Mouse (Mus musculus) brain, adult 2 months (tissue): Measurements from ENCODE around the gene Ptpn11.
"Not testable (repeated sequence)": the region's sequence is repeated elsewhere in the genome, so short reads cannot be mapped to it uniquely, and the experiment has no call there.

ENCODE experiments used
- DNase-seq: peaks from one replicate; pipeline ENCODE4 v3.0.0; 2011; ENCODE audit warnings: low read depth, low spot score

Gene Ptpn11

GRCm38 (mm10) chr5:121190836-121191583 lies at the start of gene Ptpn11:
TSS of gene Ptpn11 (minus strand) at chr5:121191397.
- peak; percentile 86 for DNase-seq

- peak; percentile 89 for DNase-seq
These were observed 48.6 kb upstream of the Ptpn11 start for GRCm38 (mm10) chr5:121239846-121240245.

- DNase-seq, result peak; percentile 77
These were observed 47.0 kb upstream of the Ptpn11 start for GRCm38 (mm10) chr5:121238208-121238607.

- peak; percentile 94 for DNase-seq
These were observed 45.0 kb upstream of the Ptpn11 start for GRCm38 (mm10) chr5:121236171-121236570.

GRCm38 (mm10) chr5:121233726-121234125 lies 42.5 kb upstream of the Ptpn11 start:
- DNase-seq, result no peak

GRCm38 (mm10) chr5:121232789-121233188 lies 41.6 kb upstream of the Ptpn11 start:
- no peak for DNase-seq

- DNase-seq, result no peak
These were observed 39.6 kb upstream of the Ptpn11 start for GRCm38 (mm10) chr5:121230811-121231210.

- no peak for DNase-seq
These were observed 38.0 kb upstream of the Ptpn11 start for GRCm38 (mm10) chr5:121229182-121229581.

GRCm38 (mm10) chr5:121227330-121227729 lies 36.1 kb upstream of the Ptpn11 start:
- not testable (repeated sequence) for DNase-seq

- DNase-seq, result no peak
These were observed 35.6 kb upstream of the Ptpn11 start for GRCm38 (mm10) chr5:121226845-121227244.

- no peak for DNase-seq
These were observed 35.2 kb upstream of the Ptpn11 start for GRCm38 (mm10) chr5:121226406-121226805.

GRCm38 (mm10) chr5:121225854-121226253 lies 34.7 kb upstream of the Ptpn11 start:
- no peak for DNase-seq

GRCm38 (mm10) chr5:121224856-121225255 lies 33.7 kb upstream of the Ptpn11 start:
- peak; percentile 74 for DNase-seq

- not testable (repeated sequence) for DNase-seq
These were observed 32.8 kb upstream of the Ptpn11 start for GRCm38 (mm10) chr5:121224020-121224419.

- peak; percentile 43 for DNase-seq
These were observed 30.2 kb upstream of the Ptpn11 start for GRCm38 (mm10) chr5:121221328-121221850.

GRCm38 (mm10) chr5:121220732-121221301 lies 29.6 kb upstream of the Ptpn11 start:
- peak; percentile 74 for DNase-seq

- peak; percentile 96 for DNase-seq
These were observed 29.0 kb upstream of the Ptpn11 start, which contains the start of gene Hectd4 for GRCm38 (mm10) chr5:121219980-121220731. TSS of gene Hectd4 (plus strand) at chr5:121220219.

- DNase-seq, result no peak
These were observed 28.0 kb upstream of the Ptpn11 start for GRCm38 (mm10) chr5:121219190-121219589.

GRCm38 (mm10) chr5:121217313-121217634 lies 26.1 kb upstream of the Ptpn11 start:
- no peak for DNase-seq

- DNase-seq, result not testable (repeated sequence)
These were observed 25.6 kb upstream of the Ptpn11 start for GRCm38 (mm10) chr5:121216584-121217312.

GRCm38 (mm10) chr5:121216126-121216446 lies 24.9 kb upstream of the Ptpn11 start:
- DNase-seq, result no peak
